Mouse (Mus musculus) liver, postnatal 0 days (tissue): ENCODE results near the gene Fbf1.

Experiments used
- CTCF ChIP-seq: sonication (generic); IDR thresholded peaks from 2 replicates; pipeline ENCODE4 v1.5.1; 2016; ENCODE audit warnings: antibody characterized with exemption, low read depth
- EP300 ChIP-seq: IDR thresholded peaks from 2 replicates; pipeline ENCODE4 v1.6.1; 2016; ENCODE audit warnings: antibody characterized with exemption, low read depth, mild to moderate bottlenecking

GRCm38 (mm10) chr11:116105065-116105464, 62.9 kb downstream of the Fbf1 start:
- no peak for TF ChIP-seq EP300
- TF ChIP-seq CTCF = no peak
